Mouse (Mus musculus): Measurements from ENCODE around the gene Got2. TPM values are rescaled to one million over a fixed set of nuclear protein-coding genes. Genes with fewer than 3 reads are reported as not detected.

Gene Got2
- polyA plus RNA-seq (2012; ENCODE audit: insufficient read depth, insufficient read length, low replicate concordance, missing spikeins), result not detected in 2 replicates

- H3K4me1 ChIP-seq (ENCODE audit: control insufficient read depth, insufficient read depth, low read length), result peaks cover 5% of the 10 kb centered on the region
- peak within 1 kb of the TSS; percentile 70 for H3K4me3 ChIP-seq (ENCODE audit: insufficient read depth, low read depth, low read length)
- 7% methylated on average over 31 of the region's 31 CpGs for WGBS
- TF ChIP-seq POLR2A (IDR thresholded peaks at IDR 0.05; ENCODE audit: insufficient read depth, low read depth, low read length) (no peak; the same call in 1 of the 2 replicates), CTCF (IDR thresholded peaks at IDR 0.05; ENCODE audit: insufficient read depth, low read depth, low read length) (peak; percentile 81)
- peak within 1 kb of the TSS; percentile 89 for H3K27ac ChIP-seq (ENCODE audit: insufficient read depth, low read depth, low read length)
These were observed at the start of gene Got2 for GRCm38 (mm10) chr8:95888285-95889136. TSS of gene Got2 (minus strand) at chr8:95888547.

DNA sequence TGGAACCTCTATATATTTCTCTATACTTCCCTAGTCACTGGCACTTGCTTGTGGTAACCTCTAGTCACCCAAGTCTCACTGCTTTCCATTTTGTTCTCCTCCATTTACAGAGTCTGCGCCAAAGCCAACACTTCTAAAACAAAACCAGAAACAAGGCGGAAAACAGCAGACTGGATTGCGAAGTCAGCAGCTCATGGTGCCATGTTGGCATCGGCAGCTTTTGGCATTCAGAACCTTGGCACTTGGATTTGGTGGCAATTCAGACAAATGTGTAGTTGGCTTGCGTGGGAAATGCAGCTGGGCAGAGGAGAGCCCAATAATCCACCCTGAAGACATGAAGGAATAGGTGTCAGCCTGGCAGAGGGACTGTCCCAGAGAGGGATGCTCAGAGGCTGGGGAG is 44.5 kb upstream of the Got2 start:
- H3K4me1 ChIP-seq (ENCODE audit: control insufficient read depth, insufficient read depth, low read length), result no peaks in the 10 kb centered on the region
- 69% methylated on average over 5 of the region's 5 CpGs for WGBS
- no peak overlapping the region for H3K4me3 ChIP-seq (ENCODE audit: insufficient read depth, low read depth, low read length)
- TF ChIP-seq POLR2A (IDR thresholded peaks at IDR 0.05; ENCODE audit: insufficient read depth, low read depth, low read length) (no peak), CTCF (IDR thresholded peaks at IDR 0.05; ENCODE audit: insufficient read depth, low read depth, low read length) (no peak)
- H3K27ac ChIP-seq (ENCODE audit: insufficient read depth, low read depth, low read length), result no peak overlapping the region

GRCm38 (mm10) chr8:95929821-95930220 is 41.5 kb upstream of the Got2 start:
- Histone ChIP-seq H3K4me1 (ENCODE audit: control insufficient read depth, insufficient read depth, low read length) (no peaks in the 10 kb centered on the region), H3K27ac (ENCODE audit: insufficient read depth, low read depth, low read length) (no peak overlapping the region), H3K4me3 (ENCODE audit: insufficient read depth, low read depth, low read length) (no peak overlapping the region)
- WGBS, result 73% methylated on average over 4 of the region's 4 CpGs
- TF ChIP-seq POLR2A (IDR thresholded peaks at IDR 0.05; ENCODE audit: insufficient read depth, low read depth, low read length) (no peak), CTCF (IDR thresholded peaks at IDR 0.05; ENCODE audit: insufficient read depth, low read depth, low read length) (no peak)

DNA sequence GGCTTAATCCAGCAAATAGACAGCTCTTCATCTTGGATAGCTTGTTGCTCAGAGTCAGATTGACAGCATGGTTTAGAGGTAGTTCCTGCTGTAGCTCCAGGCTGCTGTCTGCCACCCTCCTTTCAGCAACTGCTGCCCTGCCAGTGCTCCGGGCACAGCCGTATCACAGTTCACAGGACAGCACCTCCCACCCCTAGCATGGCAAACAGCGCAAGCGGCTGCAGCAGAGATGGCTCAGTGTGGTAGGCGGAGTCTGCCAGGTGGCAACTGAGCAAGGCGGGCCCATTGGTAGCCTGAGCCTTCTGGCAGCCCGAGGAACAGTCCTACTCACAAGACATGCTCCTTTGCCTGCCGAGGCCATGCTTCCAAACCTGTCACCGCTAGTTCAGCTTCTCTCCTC is 27.8 kb upstream of the Got2 start:
- H3K4me1 ChIP-seq (ENCODE audit: control insufficient read depth, insufficient read depth, low read length), result peaks cover 5% of the 10 kb centered on the region
- H3K27ac ChIP-seq (ENCODE audit: insufficient read depth, low read depth, low read length), result no peak overlapping the region
- peak overlapping the region; percentile 15 for H3K4me3 ChIP-seq (ENCODE audit: insufficient read depth, low read depth, low read length)
- TF ChIP-seq POLR2A (IDR thresholded peaks at IDR 0.05; ENCODE audit: insufficient read depth, low read depth, low read length) (no peak), CTCF (IDR thresholded peaks at IDR 0.05; ENCODE audit: insufficient read depth, low read depth, low read length) (no peak)
- 1% methylated on average over 9 of the region's 9 CpGs for WGBS

- Histone ChIP-seq H3K4me1 (ENCODE audit: control insufficient read depth, insufficient read depth, low read length) (peaks cover 5% of the 10 kb centered on the region), H3K4me3 (ENCODE audit: insufficient read depth, low read depth, low read length) (no peak overlapping the region), H3K27ac (ENCODE audit: insufficient read depth, low read depth, low read length) (no peak overlapping the region)
- WGBS, result 8% methylated on average over 7 of the region's 7 CpGs
- TF ChIP-seq POLR2A (IDR thresholded peaks at IDR 0.05; ENCODE audit: insufficient read depth, low read depth, low read length) (no peak), CTCF (IDR thresholded peaks at IDR 0.05; ENCODE audit: insufficient read depth, low read depth, low read length) (no peak)
These were observed 26.7 kb upstream of the Got2 start for GRCm38 (mm10) chr8:95914905-95915643.

GRCm38 (mm10) chr8:95911240-95911639 is 22.9 kb upstream of the Got2 start:
- peaks cover 5% of the 10 kb centered on the region for H3K4me1 ChIP-seq (ENCODE audit: control insufficient read depth, insufficient read depth, low read length)
- WGBS, result 83% methylated on average over 5 of the region's 5 CpGs
- no peak overlapping the region for H3K4me3 ChIP-seq (ENCODE audit: insufficient read depth, low read depth, low read length)
- TF ChIP-seq POLR2A (IDR thresholded peaks at IDR 0.05; ENCODE audit: insufficient read depth, low read depth, low read length), result no peak
- TF ChIP-seq CTCF (IDR thresholded peaks at IDR 0.05; ENCODE audit: insufficient read depth, low read depth, low read length), result no peak
- H3K27ac ChIP-seq (ENCODE audit: insufficient read depth, low read depth, low read length), result no peak overlapping the region

GRCm38 (mm10) chr8:95907885-95908284 is 19.5 kb upstream of the Got2 start:
- WGBS, result 86% methylated on average over 11 of the region's 11 CpGs

GRCm38 (mm10) chr8:95906738-95907137 is 18.4 kb upstream of the Got2 start:
- Histone ChIP-seq H3K4me1 (ENCODE audit: control insufficient read depth, insufficient read depth, low read length) (no peaks in the 10 kb centered on the region), H3K4me3 (ENCODE audit: insufficient read depth, low read depth, low read length) (no peak overlapping the region), H3K27ac (ENCODE audit: insufficient read depth, low read depth, low read length) (no peak overlapping the region)
- no peak for TF ChIP-seq POLR2A (IDR thresholded peaks at IDR 0.05; ENCODE audit: insufficient read depth, low read depth, low read length)
- no peak for TF ChIP-seq CTCF (IDR thresholded peaks at IDR 0.05; ENCODE audit: insufficient read depth, low read depth, low read length)
- 88% methylated on average over 9 of the region's 9 CpGs for WGBS

More at GRCm38 (mm10) chr8:95907885-95908284, 19.5 kb upstream of the Got2 start:
- Histone ChIP-seq H3K4me1 (ENCODE audit: control insufficient read depth, insufficient read depth, low read length) (no peaks in the 10 kb centered on the region), H3K27ac (ENCODE audit: insufficient read depth, low read depth, low read length) (no peak overlapping the region), H3K4me3 (ENCODE audit: insufficient read depth, low read depth, low read length) (no peak overlapping the region)
- TF ChIP-seq CTCF (IDR thresholded peaks at IDR 0.05; ENCODE audit: insufficient read depth, low read depth, low read length), result no peak
- no peak for TF ChIP-seq POLR2A (IDR thresholded peaks at IDR 0.05; ENCODE audit: insufficient read depth, low read depth, low read length)

- Histone ChIP-seq H3K4me1 (ENCODE audit: control insufficient read depth, insufficient read depth, low read length) (no peaks in the 10 kb centered on the region), H3K27ac (ENCODE audit: insufficient read depth, low read depth, low read length) (no peak overlapping the region), H3K4me3 (ENCODE audit: insufficient read depth, low read depth, low read length) (no peak overlapping the region)
- TF ChIP-seq POLR2A (IDR thresholded peaks at IDR 0.05; ENCODE audit: insufficient read depth, low read depth, low read length) (no peak), CTCF (IDR thresholded peaks at IDR 0.05; ENCODE audit: insufficient read depth, low read depth, low read length) (no peak)
- WGBS, result 54% methylated on average over 7 of the region's 7 CpGs
These were observed 13.5 kb upstream of the Got2 start for GRCm38 (mm10) chr8:95901864-95902263.
